Mouse (Mus musculus) lung, adult 2 months (tissue): Measurements from ENCODE around the gene Pigw.

Source experiments
- CTCF ChIP-seq: fragments of 200-500 bp; IDR thresholded peaks from 2 replicates; pipeline ENCODE4 v1.5.1; 2011; ENCODE audit warnings: mild to moderate bottlenecking, low read length, control low read depth; ENCODE audit not compliant: insufficient read depth
- POLR2A ChIP-seq: fragments of 200-500 bp; IDR thresholded peaks from 2 replicates; pipeline ENCODE4 v1.6.1; 2011; ENCODE audit warnings: low read depth, mild to moderate bottlenecking, control low read depth, low read length, borderline replicate concordance; ENCODE audit errors: extremely low read depth

GRCm38 (mm10) chr11:84919951-84920350 lies 39.9 kb upstream of the Pigw start:
- TF ChIP-seq CTCF (no peak), POLR2A (no peak)
